Mouse (Mus musculus) liver, embryonic 14.5 days (tissue): Measurements from ENCODE around the gene Chkb.

ENCODE experiments used
- CTCF ChIP-seq: IDR thresholded peaks from 2 replicates; pipeline ENCODE4 v1.5.1; 2016; ENCODE audit warnings: antibody characterized with exemption, low read depth, control low read depth
- EP300 ChIP-seq: IDR thresholded peaks from 2 replicates; pipeline ENCODE4 v1.6.1; 2016; ENCODE audit warnings: antibody characterized with exemption, low read depth

DNA sequence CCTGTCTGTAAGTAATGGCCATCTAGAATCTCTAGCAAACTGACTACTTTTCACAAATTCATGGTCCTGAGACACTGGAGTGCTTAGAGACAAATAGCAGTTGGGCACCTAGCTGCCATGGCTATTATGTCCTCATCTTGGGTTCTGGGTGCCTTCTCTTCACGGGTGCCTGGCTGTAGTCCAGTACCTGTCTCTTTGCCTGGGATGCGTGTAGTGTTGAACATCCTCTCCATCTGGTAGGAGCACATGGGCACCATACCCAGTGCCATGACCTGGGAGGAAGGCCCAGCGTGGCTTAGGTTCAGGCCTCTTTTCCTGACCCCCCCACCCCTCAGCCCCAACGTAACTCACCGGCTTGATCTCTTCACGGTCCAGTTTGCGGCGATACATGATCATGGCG, 7.8 kb downstream of the Chkb start:
- TF ChIP-seq CTCF (no peak), EP300 (no peak)
